Mouse (Mus musculus): Measurements from ENCODE around the gene Palmd.

Gene Palmd

DNA sequence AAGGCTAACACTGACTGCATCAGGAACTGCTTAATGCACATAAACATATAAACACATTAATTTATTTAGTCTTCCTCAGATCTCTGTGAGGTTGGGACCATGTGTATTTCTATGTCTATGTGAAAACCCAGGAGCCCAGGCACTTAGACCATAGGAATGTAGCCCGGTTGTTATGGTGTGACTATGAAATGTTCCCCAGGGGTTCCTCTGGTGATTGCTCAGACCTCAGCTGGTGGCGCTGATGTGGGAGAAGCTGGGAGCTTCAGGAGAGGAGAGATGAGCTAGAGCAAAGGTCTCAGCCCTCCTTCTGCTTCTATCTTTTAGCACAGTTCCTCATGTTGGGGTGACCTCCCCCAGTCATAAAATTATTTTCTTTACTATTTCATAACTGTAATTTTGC, 8.4 kb downstream of the Palmd start:
- no peak for DNase-seq (ENCODE audit: low read depth)

DNA sequence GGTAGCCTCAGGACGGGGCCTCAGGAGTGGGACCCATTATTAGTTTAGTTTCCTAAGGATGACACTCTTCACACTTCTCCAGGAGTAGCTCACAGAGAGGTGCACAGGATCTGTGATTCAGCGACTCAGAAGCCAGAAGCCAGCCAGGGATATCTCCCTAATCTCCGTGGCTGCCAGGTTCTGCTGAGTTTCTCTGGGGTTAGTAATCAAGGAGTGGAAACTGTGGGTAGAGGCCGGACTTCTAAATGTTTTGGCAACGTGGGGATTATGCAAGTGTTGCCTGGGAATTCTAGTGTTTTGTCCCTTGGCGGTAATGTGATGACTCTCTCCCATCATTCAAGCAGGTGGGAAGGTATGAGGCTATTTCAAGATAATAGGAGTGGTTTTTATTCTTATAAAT, 13.7 kb downstream of the Palmd start:
- DNase-seq (ENCODE audit: low read depth): peak; percentile 80

DNA sequence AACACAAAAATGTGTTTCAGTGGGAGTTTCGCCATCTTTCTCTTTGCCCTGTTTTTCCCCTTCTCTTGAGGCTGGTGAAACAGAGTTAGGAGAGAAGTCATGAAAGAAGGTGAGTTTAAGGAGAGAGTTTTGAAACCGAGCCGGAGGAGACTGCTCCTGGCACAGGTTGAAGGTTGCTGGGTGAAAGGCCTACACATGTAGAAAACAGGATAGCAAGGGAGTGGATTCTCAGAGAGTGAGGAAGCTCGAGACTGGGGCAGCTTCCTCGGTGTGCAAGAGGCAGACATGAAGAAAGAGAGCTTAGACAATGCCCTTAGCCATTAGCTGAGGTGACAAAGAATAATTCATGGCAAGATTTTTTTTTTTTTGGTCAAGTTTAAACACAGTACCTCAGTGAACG, 15.4 kb downstream of the Palmd start:
- no peak for DNase-seq (ENCODE audit: low read depth)

DNA sequence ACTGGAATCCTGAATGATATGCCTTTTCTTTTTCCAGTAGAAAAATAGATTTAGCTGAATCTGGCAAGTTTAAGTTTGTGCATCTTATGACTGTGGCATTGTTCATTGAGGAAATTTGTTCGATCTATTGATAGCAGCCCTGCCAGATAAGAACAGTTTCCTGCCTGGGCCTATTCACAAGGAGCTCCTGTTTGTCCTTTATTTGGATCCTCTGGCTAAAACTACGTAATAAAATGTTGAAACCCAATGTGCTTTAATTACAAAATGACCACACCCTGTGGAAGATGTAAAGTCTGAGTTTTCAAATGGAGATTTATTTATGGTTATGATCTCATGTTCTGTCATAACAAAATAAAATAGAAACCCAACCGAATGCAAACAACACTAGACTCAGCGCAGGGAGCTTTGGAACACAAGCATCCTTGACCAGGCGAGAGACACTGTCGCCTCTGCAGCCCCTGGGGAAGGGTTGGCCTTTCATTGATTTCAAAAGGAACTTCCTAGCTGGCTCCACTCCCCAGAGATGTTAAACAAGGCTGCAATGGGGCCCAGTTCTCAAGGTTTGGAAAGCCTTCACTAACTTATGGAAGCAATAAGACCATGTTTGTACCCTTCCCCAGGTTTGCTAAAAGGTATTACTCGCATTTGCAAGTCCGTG, 16.4 kb downstream of the Palmd start:
- DNase-seq (ENCODE audit: low read depth): no peak

DNA sequence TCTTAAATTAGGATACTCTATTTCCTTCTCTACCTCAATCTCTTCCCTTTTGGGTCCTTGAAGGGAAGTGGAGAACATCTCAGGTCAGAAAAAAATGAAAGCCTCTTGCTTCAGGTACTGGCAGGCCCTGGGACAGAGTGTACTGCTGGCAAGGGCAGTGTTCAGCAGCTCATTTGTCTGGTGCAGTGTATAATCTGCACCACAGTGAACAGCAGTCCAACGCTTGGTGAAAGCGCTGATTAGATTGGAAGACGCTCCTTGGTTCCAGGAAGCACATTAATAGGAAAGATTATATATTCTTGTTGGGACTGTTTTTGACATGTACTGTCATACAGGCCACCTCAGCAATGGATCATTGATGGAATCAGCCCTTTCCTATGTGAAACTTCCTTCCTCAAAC, 17.3 kb downstream of the Palmd start:
- DNase-seq (ENCODE audit: low read depth): no peak

DNA sequence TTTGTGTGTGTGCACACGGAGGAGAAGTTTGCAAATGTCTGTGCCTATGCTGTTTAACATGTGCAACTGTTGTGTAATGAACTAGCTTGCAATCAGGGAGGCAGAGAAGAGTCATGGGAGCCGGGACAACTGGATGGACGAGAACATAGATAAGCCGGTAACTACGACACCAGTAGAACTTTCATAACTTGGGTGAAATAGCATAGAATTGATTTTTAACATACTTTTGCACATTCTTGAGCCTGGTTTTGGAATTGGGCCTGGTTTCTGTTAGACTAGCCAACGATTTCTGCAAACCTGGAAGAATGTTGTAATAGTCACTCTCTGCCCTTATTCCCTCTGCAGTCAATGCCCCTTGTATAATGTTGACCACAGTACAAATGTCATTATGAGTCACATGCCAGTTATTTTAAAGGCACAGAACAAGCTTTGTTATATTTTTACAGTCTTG, 18.1 kb downstream of the Palmd start:
- DNase-seq (ENCODE audit: low read depth): peak; percentile 93

DNA sequence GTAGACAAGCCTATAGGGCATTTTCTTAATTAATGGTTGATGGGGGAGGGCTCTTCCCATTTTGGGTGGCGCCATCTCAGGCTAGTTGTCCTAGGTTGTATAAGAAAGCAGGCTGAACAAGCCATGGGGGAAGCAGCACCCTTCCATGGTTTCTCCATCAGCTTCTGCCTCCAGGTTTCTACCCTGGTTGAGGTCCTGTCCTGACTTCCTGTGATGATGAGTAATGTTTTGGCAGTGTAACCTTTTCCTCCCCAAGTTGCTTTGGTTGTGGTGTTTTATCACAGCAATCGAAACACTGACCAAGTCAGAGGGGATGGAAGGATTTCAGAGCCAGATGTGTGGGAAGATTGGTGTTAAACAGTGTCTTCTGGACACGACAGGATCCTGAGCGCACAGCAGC, 22.3 kb downstream of the Palmd start:
- DNase-seq (ENCODE audit: low read depth): no peak

DNA sequence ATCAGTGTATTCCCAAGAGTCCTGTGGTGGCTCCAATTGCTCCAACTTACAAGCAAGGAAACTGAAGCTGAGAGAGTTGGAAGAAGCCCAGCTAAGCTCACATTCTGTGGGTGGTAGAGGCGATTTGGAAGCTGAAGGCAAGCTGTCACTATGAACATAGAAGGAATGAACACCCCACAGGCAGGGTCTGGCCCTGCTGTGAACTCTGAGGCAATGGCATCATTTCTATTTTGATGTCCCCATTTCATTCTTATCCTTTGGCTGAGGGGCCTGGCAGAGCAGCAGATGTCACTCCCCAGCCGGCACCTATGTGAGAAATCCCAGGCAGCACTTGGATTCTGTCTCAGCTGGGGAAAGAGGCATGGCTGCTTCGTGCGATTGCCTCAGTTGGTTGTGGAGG, 25.4 kb downstream of the Palmd start:
- no peak for DNase-seq (ENCODE audit: low read depth)

DNA sequence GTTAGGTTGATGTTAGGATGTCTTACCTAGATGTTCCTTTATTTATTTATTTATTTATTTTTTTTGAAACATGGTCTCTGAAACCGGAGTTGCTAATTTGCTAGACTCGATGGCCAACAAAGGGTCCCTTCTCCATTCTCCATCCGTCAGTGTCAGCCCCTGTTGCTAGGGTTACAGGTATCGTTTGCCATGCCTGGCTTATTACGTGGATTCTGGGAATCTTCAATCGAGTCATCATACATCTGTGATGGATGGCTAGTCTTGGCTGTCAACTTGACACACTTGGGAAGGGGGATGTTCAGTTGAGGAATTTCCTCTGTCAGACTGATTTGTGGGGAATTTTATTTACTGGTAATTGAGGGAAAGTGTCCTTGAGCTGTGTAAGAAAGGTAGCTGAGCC, 26.0 kb downstream of the Palmd start:
- DNase-seq (ENCODE audit: low read depth): no peak

DNA sequence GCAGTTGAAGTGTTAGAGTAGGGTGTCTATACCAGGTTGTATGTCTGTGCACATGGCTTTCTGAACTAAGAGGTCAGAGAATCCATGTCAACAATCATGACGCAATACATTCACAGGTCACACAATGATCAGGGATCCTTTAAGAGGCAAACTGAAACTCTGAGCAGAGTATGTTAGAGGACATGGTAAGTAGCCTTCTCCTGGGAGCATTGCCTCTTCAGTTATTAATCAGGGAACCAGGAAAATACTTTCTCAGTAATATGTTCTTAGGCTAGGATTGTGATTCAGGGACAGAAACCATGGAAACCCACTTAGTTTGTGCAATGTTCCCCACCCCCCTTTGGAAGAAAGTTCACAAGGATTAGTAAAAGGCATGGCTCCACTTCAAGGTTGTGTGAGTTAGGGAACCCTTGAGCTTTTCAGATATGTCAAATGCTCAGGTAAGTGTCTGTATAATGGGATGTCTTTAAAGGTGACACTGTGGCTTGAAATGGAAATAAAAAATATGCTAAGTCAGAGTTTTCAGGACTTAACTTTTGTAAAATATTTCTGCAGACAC, 27.1 kb downstream of the Palmd start:
- no peak for DNase-seq (ENCODE audit: low read depth)

DNA sequence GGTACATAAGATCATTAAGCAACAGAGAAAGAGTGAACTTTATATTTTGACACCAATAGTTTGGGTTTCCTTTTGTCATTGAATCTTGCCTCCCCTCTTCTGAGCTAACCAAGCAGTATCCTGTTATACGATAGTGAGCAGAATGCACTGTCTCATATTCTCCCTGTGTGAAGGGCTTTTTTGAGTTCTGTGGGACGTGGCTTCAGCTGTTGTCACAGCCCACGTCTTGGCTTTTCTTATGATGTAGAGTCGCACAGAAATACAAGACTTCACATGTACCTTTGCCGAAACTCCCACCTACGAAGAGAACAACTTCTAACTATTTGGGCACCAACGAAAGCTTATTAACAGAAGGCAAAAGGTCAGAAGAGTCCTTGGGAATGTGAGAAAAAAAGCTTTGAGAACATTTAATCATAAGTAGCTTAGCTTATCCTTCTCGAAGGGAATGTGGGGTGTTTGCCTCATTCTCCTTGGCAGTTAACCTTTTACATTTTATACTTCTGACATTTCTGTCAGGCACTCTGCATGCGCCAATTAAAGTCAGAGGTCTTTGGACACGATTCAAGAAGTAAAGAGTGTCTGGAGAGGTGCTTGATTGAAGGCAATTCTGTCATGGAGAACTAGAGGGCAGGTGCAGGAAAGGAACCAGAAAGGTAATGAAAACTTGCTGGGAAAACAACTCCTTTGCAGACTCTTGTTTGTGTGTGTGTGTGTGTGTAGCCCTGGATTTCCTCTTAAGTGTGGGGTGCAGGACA, 27.8 kb downstream of the Palmd start:
- DNase-seq (ENCODE audit: low read depth): no peak

DNA sequence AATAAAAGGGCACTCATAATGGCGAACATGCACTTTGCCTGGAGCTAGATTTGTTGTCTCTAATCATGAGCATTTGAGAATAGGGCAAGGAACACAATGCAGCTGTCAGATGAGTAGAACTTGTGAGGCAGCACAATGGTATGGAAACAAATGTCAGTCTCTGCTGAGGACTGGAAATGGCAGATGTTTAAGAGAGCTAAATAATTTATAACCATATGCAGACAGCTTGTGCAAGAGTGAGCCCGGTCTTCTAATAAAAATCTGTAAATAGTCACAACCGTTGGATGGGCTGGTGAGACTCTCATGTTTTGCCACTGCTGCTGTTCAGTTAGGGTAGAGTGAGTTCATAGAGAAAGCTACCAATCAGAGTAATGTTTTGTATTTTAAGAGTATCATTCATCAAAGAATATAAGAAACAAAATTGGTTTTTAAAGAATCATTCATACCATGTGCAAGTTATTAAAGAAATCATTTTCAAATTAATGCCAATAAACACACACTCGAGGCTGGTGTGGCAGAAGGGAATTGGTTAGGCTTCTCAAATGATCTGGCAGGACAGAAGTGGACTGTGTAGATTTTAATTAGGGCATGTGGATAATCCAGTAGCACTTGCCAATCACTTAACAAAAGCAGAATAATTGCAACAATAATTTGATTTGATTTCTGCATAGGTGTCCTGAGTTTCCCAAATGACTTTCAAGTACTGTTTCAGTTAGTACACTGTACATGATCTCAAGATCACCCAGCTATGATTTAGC, 31.7 kb downstream of the Palmd start:
- DNase-seq (ENCODE audit: low read depth): no peak

DNA sequence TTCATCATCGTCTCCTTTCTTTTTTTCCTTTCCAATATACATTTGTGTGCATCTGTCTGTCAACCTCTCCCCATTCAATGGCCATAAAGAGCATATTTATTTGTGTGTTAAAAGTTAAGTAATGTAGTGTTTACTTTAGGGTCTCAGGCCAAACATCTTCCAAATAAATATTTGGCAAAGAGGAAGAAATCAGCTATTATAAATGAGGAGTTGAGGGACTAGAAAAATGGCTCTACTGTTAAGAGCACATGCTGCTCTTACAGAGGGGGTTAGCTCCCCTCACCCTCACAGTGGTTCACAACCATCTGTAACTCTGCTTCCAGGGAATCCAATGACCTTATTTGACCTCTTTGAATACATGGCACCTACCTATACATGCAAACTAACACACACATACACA, 35.6 kb downstream of the Palmd start:
- no peak for DNase-seq (ENCODE audit: low read depth)

DNA sequence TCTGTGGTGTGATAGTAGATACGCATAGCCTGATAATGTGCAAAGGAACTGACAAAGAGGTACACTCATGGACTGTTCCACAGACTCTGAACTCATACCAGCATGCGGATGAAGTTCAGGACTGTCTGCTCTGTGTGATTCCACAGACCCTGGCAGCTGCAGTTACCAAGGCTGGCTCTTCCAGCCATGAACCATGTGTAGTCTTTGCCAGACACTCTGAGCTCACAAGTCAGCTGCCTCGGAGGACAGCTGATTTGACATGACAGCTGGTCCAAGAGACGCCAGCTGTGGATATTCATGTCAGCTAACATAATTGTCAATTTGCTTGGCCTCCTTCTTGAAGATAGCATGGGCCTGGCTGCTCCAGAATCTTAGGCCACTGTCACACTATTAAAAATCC, 39.8 kb downstream of the Palmd start:
- DNase-seq (ENCODE audit: low read depth): no peak

DNA sequence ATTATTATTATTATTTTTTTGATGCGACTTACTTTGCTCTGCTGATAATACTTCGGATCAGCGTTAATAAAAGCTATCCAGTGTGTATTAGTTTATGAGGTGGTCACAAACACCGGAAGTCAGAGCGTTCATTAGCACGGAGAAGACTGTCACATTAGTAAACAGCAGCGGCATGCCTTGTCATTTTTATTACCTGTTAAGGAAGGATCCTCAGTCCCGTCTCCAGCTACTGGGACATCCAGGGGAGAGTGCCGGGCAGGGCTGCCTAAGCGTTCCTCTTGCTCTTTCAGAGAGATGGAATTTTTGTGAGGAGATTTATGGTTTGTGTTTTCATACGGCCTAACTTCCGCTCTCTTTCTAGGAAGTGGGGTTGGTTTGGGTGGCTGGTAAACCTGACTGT, 45.7 kb downstream of the Palmd start:
- DNase-seq (ENCODE audit: low read depth): no peak

DNA sequence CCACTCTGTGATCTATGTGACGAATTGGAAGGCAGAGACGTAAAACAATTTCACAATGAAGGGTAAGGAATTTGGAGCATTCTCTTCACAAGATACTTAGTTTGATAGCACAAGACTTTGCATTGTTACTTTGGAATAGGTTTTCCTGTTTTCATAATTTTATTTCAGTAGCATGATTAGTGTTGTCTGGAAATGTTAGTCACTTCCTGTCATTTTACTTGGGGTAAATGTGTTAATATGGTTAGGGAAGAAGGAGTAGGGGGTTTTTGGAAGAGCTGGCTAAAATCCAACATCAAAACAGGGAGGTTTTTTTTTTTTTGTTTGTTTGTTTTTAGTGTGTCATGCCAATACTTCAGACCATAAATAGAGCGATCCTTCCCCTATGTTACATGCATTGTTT, 47.3 kb downstream of the Palmd start:
- DNase-seq (ENCODE audit: low read depth): no peak

DNA sequence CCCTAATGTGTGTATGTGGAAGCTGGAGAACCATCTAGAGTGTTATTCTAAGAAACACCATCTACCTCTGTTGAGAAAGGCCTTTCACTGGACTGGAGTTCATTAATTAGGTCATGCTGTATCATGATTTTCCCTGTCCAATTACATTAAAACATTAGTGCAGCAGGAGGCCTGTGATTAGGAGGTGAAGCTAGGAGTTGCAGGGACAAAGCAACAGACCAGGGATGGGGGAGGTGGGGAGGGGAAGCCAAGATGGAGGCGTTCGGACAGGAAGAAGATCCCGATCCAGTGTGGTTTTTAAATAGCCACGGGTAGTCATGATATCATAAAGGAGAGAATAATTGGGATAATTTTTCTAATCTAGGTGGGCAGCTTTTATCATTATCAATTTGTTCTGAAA, 51.8 kb downstream of the Palmd start:
- no peak for DNase-seq (ENCODE audit: low read depth)

DNA sequence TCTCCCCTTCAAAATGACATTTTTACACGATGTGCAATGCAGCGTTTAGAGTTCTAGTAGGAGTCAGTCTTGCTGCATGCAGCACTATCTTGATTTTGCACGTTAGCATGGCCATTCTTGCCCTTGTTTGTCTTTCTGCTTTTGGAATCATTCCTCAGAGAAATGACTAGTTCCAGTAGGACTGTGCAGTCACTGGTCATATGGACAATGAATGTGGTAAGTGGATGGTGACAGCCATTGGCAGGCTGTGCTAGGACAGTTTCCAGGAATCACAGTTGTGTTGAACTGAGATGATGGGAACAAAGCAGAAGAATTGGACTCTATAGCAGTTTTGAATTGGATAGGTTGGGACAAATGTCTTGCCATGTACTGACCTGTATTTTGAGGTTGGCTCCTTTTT, 53.9 kb downstream of the Palmd start:
- no peak for DNase-seq (ENCODE audit: low read depth)

DNA sequence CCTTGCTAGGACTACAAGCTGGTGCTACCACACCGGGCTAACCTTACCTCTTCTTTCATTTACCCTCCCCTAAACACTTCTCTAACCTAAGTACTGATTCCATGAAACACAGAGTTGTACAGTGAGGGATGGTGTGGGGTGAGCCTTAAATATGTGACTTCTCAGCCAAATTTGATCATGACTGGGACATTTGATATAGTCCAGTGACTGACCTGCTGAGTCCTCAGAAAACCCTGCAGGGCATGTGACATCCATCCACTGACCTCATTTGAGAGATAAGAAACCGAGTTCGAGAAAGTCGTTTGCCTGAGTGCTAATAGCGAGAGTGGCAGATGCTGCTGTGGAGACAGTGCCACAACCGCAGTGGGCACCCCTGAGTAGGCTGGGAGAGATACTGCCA, 54.4 kb downstream of the Palmd start:
- no peak for DNase-seq (ENCODE audit: low read depth)

DNA sequence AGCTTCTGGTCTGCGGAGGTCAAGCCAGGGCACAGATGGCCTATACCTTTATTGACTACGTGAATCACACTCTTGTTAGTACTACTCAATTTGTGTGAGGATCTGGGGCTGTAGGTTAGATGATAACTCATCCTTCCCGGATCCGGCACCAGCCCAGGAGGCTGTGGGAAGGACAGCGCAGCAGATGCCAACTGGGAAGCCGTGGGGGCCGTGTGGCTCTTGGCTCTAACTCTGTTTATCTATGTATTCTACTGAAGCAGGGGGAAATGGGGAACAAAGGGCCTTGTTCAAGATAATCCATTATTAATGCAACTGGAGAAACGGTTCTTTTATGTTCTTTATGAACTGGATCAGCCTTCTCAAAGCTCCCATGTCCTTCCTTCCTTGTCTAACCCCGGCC, 62.2 kb downstream of the Palmd start:
- DNase-seq (ENCODE audit: low read depth): peak; percentile 0

DNA sequence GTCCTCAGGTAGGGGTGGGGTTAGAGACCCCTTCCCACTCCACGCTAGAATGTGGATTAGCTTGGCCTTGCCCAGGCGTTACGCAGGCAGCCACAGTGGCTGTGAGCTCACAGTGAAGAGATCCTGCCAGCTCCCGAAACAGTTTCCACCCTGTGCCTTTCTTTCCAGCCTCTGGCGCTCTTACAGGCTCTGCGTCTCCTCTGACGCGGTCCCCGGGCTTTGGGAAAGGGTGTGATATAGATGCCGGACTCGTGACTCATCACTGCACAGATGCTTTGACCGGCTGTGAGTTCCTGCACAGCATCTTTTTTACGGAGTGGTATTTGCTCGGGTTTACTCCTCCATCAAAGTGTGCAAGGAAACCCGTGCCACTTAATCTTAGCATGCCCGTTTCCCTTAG, 62.9 kb downstream of the Palmd start:
- peak; percentile 78 for DNase-seq (ENCODE audit: low read depth)

DNA sequence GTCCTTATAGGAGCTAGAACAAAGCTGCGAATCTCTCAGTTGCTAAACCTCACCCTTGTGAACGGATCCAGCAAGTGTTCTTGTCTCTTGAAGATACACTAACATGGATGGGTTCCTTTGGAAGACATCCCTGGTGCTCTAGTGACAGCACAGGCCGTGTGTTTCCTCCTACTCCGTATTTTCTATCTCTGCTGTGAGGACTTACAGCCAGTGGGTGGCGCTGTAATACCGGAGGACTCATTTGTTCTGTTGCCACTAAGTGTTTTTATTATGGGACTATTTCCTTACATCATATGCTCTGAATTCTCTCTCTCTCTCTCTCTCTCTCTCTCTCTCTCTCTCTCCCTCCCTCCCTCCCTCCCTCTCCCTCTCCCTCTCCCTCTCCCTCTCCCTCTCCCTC, 64.6 kb downstream of the Palmd start:
- peak; percentile 54 for DNase-seq (ENCODE audit: low read depth)

DNA sequence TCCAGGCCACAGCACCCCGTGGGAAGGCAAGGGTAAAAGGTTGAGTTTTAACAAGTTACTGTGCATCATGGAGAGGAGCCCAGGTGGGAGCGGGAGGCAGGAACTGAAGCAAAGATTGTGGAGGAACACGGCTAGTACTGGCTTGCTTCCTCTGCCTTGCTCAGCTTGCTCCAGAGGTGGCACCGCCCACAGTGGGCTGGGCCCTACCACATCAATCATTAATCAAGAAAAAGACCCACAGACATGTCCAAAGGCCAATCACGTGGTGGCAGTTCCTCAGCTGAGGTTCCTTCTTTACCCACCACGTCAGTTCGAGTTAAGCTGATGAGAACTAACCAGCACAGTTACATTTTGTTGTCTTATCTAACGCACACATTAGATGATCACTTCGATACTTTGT, 75.9 kb downstream of the Palmd start:
- no peak for DNase-seq (ENCODE audit: low read depth)

Data from fibroblast of lung, adult 2 months (primary cell).